Mouse (Mus musculus) midbrain, postnatal 0 days (tissue): ENCODE results near the gene Parp11. TPM values are rescaled to one million over a fixed set of nuclear protein-coding genes. Genes with fewer than 3 reads are reported as not detected.

Source experiments
- ATAC-seq: fragments of 200-750 bp; cut with Nextera tagmentation; 2 replicates; pipeline ENCODE4 v1.8.0; 2017; ENCODE audit warnings: moderate number of reproducible peaks, mild to moderate bottlenecking, moderate TSS enrichment, moderate library complexity; ENCODE audit not compliant: low FRiP score
- DNase-seq: peaks from one replicate; pipeline ENCODE4 v3.0.0-alpha.2; 2015; ENCODE audit warnings: low spot score
- H3K27ac ChIP-seq: fragments of 300-500 bp; sonication (generic); 2 replicates; pipeline ENCODE4 v1.5.1; 2014; ENCODE audit warnings: low read depth, mild to moderate bottlenecking, low read length, mixed read lengths
- H3K27me3 ChIP-seq: fragments of 300-500 bp; sonication (generic); 2 replicates; pipeline ENCODE4 v1.6.1; 2014; ENCODE audit warnings: low read length, control low read depth, mixed read lengths; ENCODE audit not compliant: insufficient read depth
- H3K36me3 ChIP-seq: fragments of 300-500 bp; sonication (generic); 2 replicates; pipeline ENCODE4 v1.6.1; 2014; ENCODE audit warnings: low read length, control low read depth, mixed read lengths; ENCODE audit not compliant: insufficient read depth
- H3K4me1 ChIP-seq: fragments of 300-500 bp; sonication (generic); 2 replicates; pipeline ENCODE4 v1.6.1; 2014; ENCODE audit warnings: mild to moderate bottlenecking, control low read depth, antibody characterized with exemption, low read length, mixed read lengths; ENCODE audit not compliant: insufficient read depth
- H3K4me2 ChIP-seq: fragments of 300-500 bp; sonication (generic); 2 replicates; pipeline ENCODE4 v1.6.1; 2014; ENCODE audit warnings: low read depth, mild to moderate bottlenecking, low read length, mixed read lengths; ENCODE audit not compliant: poor library complexity, severe bottlenecking
- H3K4me3 ChIP-seq: fragments of 300-500 bp; sonication (generic); 2 replicates; pipeline ENCODE4 v1.5.1; 2014; ENCODE audit warnings: low read depth, mild to moderate bottlenecking, low read length, moderate library complexity
- H3K9ac ChIP-seq: fragments of 300-500 bp; sonication (generic); replicated peaks from 2 replicates; pipeline ENCODE4 v1.6.1; 2014; ENCODE audit warnings: mild to moderate bottlenecking, low read length, moderate library complexity, mixed read lengths; ENCODE audit not compliant: poor library complexity, severe bottlenecking
- H3K9me3 ChIP-seq: fragments of 300-500 bp; sonication (generic); 2 replicates; pipeline ENCODE4 v1.6.1; 2016; ENCODE audit warnings: low read length, control low read depth
- CTCF ChIP-seq: IDR thresholded peaks from 2 replicates; pipeline ENCODE4 v1.5.1; 2016; ENCODE audit warnings: antibody characterized with exemption, mild to moderate bottlenecking
- WGBS: fragments of 180-500 bp; shearing (Covaris S2); extraction: QIAGEN DNeasy Blood & Tissue Kit; methylation state at CpG from one replicate; pipeline ENCODE4 v1.1.7; 2014; 5-methylcytosine and 5-hydroxymethylcytosine counted together
- polyA plus RNA-seq: library from polyadenylated mRNA; unstranded; fragments of >200 nt; fragmentation: Nextera tagmentation; extraction: Ambion mirVana; gene quantifications from 2 replicates; pipeline ENCODE4 v1.2.1, GENCODE M21; 2015
- total RNA-seq: library from RNA; depleted of rRNA; stranded (reverse); fragments of >200 nt; gene quantifications from 2 replicates; pipeline ENCODE4 v1.2.3, GENCODE M21; 2014; rRNA removed

The Parp11 gene
- total and polyA plus RNA-seq, 2 experiments from 2014 or later, result 57.2 to 73.2 TPM

GRCm38 (mm10) chr6:127539659-127540058 lies 93.0 kb downstream of the Parp11 start:
- H3K4me3 ChIP-seq, result no peak overlapping the region
- DNase-seq (no peak), ATAC-seq (no peak)
- H3K27ac ChIP-seq, result no peak overlapping the region
- no peaks in the 10 kb centered on the region for H3K36me3 ChIP-seq
- no peak overlapping the region for H3K9ac ChIP-seq
- no peaks in the 10 kb centered on the region for H3K9me3 ChIP-seq
- no peaks in the 10 kb centered on the region for H3K27me3 ChIP-seq
- WGBS, result 75% methylated on average over 5 of the region's 5 CpGs
- no peaks in the 10 kb centered on the region for H3K4me1 ChIP-seq
- H3K4me2 ChIP-seq, result no peak overlapping the region
- TF ChIP-seq CTCF, result no peak

- no peak overlapping the region for H3K27ac ChIP-seq
- H3K27me3 ChIP-seq, result no peaks in the 10 kb centered on the region
- H3K4me3 ChIP-seq, result no peak overlapping the region
- DNase-seq (no peak), ATAC-seq (no peak)
- H3K9ac ChIP-seq, result no peak overlapping the region
- H3K36me3 ChIP-seq, result no peaks in the 10 kb centered on the region
- WGBS, result 70% methylated on average over 4 of the region's 4 CpGs
- H3K4me1 ChIP-seq, result no peaks in the 10 kb centered on the region
- H3K4me2 ChIP-seq, result no peak overlapping the region
- TF ChIP-seq CTCF, result no peak
- H3K9me3 ChIP-seq, result no peaks in the 10 kb centered on the region
Observed at GRCm38 (mm10) chr6:127540517-127540916, 93.9 kb downstream of the Parp11 start.

GRCm38 (mm10) chr6:127541617-127542374 lies 95.2 kb downstream of the Parp11 start:
- peak; percentile 92 for TF ChIP-seq CTCF
- Histone ChIP-seq H3K4me2 (no peak overlapping the region), H3K27ac (no peak overlapping the region), H3K36me3 (no peaks in the 10 kb centered on the region), H3K27me3 (no peaks in the 10 kb centered on the region), H3K4me3 (no peak overlapping the region), H3K9ac (no peak overlapping the region), H3K9me3 (no peaks in the 10 kb centered on the region), H3K4me1 (no peaks in the 10 kb centered on the region)
- peak; percentile 93 for DNase-seq
- ATAC-seq, result peak; percentile 75
- 25% methylated on average over 18 of the region's 18 CpGs for WGBS

Other genes with a start within 250 kb of the Parp11 start
- 0.44 and 0.61 TPM in 2 replicates for gene Cracr2a, start 114.5 kb downstream of the Parp11 start, total RNA-seq
- gene Cracr2a, start 114.5 kb downstream of the Parp11 start, polyA plus RNA-seq, result 0.47 and 0.61 TPM in 2 replicates